Mouse (Mus musculus): ENCODE measurements around the gene Trmu. TPM values are rescaled to one million over a fixed set of nuclear protein-coding genes. Genes with fewer than 3 reads are reported as not detected.
A peak's percentile ranks its signal among the peaks of the same experiment; 100 is the strongest.

The Trmu gene
- total RNA-seq, 2 experiments from 2014 or later: 35.6 to 44.8 TPM

DNA sequence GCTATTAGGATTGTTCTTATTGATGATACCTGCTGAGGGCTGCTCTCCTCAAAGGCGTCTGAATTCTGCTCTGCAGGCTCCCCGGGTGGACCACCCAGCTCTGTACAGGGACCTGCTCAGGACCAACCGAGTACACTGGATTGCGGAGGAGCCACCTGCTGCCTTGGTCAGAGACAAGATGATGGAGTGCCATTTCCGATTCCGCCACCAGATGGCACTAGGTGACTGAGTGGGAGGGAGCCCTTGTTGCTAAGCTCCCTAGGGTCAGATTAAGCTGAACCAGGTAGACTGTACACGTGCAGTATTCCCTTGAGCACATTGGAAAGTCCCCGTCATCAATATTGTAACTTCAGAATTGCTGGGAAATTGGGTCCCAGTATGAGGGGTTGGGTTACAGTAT lies 17.2 kb downstream of the Trmu start:
- DNase-seq (ENCODE audit: low spot score in 2 of 2): peak; percentile 93 to 94

DNA sequence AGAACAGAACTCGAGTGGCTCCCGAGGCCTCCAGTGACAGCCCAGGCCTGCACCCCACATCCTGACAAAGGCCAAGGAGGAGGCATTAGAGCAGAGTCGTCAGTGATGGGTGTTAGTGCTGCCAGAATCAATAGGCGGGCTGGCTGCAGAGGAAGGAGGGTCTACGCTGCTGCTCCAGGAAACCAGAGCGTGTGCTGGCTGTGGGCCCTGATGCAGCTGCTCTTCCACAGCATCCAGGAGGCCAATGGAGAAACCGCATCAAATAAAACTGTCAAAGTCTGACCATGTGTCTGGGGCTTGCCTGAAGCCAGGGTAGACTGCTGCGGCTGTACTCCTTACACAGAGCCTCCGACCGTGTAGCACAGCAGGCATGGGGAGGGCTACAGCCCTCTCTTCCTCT lies 18.0 kb downstream of the Trmu start:
- no peak for DNase-seq (ENCODE audit: low spot score in 2 of 2)

DNA sequence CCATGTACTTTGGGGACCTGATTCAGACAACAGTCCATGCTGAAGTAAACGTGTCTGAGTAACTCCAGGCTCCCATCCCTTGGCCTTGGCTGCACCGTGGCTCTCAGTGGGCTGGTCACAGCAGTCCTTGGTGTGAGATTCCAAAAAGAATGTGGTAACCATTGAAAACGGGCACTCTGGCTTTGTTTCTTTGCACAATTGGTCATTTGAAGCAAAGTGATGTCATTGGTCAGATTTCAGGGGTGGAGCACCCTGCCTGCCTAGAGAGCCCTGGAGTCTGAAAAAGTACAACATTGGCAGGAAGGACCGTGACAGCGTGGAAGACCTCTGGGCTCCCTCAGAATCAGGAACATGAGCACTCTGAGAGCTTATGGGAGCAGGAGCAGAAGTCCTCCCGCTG lies 20.3 kb downstream of the Trmu start:
- no peak for DNase-seq (ENCODE audit: low spot score in 2 of 2)

DNA sequence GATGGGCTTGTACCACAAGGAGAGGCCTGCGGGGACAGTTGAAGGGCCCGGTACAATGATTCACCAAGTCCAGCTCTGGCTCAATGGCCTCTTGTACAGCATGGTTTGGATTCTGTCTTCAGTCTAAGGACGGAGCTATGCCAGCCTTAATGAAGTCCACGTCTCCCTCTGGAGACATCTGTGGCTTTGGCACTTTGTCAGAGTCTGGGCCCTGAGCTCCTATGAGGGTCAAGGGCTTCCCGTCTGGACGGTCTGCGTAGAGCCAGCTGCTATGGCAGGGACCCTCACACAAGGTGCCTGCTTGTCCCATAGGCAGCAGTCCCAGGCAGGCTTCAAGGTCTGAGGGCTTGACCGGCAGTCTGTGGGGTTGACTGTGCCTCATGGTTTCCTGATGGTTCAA lies 21.2 kb downstream of the Trmu start:
- DNase-seq (ENCODE audit: low spot score in 2 of 2): no peak

DNA sequence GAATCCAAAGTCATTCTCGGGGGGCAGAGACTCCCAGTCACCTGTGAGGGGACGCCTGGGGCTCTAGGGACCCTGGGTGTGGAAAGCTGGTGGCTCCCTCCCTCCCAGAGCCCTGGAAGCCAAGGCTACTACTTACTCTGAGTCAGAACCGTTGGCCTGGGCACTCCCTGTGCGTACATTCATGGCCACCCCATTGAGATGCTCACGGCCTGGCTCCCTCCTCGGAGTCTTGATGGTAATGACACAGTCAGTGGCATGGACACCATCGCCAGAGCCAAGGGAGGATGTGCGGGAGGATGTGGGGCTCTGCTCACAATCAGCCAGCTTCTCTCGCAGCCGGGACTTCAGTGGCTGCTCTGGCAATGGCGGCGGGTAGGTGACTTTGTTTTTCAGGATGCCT lies 21.7 kb downstream of the Trmu start:
- DNase-seq (ENCODE audit: low spot score in 2 of 2): no peak

DNA sequence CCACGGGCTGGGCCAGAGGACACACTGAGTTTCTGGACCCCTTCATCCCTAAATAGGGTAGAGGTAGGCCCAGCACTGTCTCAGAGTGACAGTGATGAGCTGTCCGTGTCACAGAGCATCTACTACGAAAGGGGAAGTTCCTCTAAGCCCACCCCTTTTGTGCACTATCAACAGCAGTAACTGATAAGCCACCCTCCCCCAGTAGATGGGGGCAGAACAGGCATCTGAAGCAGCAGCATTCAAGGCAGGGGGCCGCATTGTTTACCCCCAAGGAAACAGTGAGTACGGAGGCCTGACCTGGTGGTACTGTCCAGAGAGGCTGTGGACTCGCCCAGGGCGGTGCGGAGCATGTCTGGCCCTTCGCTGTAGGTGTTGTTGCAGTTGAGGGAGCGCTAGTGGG lies 23.4 kb downstream of the Trmu start:
- no peak for DNase-seq (ENCODE audit: low spot score in 2 of 2)

DNA sequence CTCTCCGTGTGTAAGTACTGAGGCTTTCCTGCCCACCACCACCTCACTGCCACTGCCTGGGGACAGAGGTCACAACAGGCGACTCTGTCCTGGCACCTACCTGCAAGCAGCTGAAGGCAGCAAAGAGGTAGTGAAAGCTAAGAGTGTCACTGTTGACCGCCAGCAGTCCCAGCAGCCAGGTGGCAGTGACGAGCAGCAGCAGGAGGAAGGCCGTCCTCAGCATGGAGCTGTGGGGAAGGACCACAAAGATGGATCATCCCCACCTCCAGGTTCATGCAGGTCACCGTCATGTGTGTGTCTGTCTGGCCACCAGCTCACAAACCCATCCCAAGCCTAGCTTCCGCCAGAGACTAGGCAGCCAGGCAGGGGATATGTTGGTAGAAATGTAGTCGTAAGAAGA lies 24.7 kb downstream of the Trmu start:
- peak in 1 of 2 experiments; percentile 37 for DNase-seq (ENCODE audit: low spot score in 2 of 2)

DNA sequence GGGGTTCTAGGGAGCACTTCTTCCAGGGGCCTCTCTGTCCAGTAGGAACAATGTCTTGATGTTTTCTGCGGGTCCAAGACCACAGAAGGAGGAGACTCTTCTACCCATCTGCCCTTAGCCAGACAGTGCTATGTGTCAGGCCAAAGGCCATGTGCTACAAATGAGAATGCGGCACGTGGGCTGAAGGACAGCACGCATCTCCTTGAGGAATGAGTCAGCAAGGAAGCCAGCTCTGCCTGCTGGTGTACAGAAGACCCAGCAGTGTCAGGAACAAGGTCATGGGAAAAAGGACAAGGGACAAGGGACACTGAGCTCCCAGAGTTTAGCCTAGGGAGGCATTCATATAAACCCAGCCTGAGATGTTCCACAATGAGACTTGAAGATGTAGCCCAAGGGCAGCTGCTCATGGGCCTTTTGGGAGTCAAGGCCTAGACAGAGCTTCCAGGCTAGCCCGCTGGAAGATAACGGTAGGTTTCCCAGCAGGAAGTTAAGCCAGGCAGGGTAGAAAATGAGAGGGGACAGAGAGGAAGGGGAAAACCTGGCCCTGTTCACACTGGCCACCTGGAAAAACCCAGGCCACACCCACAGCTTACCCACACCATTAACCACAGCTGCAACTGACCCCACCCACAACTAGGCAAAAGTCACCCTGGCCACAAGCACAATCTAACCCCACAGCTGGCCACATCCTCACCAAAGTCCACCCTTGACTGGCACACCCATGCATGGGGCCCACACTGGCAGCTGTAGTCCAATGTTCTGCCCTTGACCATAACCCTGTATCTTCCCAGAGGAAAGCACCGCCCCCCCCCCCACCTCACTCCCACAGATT lies 29.8 kb downstream of the Trmu start:
- DNase-seq (ENCODE audit: low spot score in 2 of 2): no peak

DNA sequence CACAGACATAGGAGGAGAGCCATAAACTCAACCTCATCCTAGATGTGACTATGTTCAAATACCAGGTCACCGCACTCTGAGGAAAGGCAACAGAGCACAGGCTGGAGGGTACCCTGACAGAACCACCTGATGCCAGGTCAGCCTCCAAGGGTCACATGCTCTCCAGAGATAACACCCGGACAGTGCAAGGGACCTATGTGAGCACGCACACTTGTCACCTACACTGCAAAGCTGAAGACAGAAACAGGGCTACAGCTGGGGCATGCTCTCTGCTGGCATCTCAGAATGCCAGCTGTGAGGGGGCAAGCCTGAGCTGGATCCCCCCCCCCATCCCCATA lies 30.3 kb downstream of the Trmu start:
- DNase-seq (ENCODE audit: low spot score in 2 of 2): no peak

DNA sequence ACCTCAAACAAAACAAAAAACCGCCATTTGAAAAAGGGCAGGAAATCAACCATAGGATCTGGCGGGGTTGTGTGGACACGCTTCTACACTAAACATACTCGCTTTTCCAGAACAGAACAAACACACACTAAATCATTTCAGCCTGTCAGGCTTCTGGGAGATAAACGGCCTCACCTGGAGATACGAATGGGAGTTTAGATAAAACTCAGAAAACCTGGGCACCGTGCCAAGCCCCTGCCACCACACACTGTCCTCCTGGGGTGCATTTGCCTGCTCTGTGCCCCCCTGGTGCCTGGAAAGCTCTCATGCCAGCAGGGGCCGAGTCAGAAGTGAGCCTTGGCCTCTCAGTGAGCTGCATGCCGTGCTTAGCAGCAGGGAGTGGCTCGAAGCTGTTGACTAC lies 30.8 kb downstream of the Trmu start:
- DNase-seq (ENCODE audit: low spot score in 2 of 2): no peak

DNA sequence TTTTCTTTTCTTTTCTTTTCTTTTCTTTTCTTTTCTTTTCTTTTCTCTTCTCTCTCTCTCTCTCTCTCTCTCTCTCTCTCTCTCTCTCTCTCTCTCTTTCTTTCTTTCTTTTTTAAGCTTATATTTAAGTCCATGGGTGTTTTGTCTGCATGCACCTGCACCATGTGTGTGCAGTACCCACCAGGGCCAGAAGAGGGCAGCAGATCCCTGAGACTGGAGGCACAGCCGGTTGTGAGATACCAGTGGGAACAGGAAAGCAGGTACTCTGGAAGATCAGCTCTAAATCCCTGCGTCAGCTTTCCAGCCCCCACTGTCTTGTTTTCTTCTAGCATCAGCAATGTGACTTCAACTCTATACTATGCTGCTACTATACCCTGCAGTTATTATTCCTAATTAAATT lies 34.5 kb downstream of the Trmu start:
- DNase-seq (ENCODE audit: low spot score in 2 of 2): peak; percentile 79 to 86

DNA sequence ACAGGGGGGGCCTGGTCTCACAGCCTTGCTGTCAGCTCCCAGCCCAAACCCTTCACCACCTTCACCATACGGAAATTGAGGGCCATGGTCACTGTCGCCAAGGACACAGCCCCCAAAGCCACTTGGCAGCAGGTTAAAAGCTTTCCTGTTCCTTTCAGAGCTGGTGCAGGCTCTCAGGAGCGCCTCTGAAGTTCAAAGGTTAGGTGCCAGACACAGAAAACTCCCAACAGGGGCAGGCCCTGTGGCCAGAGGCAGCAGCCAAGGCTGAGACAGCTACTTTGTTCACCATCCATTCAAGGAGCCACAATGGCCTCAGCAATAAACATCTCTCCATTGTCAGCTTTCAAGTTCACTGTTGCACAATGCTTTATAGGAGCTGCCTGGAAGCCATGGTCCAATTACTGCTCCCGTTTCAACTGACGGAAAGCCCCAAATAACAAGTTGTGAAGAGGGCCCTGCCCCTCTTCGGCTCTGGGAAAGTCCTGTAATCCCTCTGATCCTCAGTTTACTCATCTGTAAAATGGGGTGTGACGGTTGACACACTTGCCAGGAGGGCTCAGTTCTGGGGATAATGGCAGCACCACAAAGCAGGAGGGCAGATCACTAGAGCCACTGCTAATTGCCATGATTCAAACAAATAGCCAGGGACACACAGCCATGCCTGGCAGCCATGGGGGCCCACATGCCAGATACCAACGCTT lies 40.2 kb downstream of the Trmu start:
- DNase-seq (ENCODE audit: low spot score in 2 of 2): no peak

DNA sequence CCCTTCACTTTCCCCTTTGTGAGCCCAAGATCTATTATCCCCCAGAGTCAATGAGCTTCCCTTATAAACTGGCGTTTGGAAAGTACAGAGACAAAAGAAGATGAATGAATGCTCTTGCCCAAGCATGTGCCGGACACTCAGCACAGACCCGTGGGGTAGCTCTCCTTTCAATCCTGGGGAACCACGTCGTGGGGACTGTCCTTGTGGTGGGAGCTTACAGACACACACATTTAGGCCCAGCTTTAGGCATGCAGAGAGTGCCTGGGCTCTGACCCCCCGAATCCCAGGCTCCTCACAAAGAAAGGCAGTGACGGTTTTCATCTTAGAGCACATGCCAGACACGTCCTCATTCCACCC lies 40.8 kb downstream of the Trmu start:
- no peak for DNase-seq (ENCODE audit: low spot score in 2 of 2)

DNA sequence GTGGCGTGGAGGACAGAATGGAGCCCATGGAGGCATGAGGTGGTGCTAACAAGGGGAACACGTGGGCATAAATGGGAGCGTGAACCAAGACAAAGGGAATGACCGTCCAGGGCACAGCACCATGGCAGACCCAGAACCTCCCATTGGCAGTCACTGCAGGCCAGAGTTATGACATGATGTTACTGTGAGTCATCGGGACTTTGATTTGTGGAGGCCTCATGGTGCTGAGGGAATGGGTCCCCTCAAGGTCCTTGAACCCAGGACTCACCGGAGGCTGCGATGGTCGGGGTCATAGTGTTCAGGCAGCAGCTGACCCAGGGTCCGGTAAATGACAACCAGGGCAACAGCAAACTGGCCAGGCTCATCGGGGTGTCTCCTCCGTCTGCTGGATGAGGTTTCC lies 42.7 kb downstream of the Trmu start:
- DNase-seq (ENCODE audit: low spot score in 2 of 2): no peak

DNA sequence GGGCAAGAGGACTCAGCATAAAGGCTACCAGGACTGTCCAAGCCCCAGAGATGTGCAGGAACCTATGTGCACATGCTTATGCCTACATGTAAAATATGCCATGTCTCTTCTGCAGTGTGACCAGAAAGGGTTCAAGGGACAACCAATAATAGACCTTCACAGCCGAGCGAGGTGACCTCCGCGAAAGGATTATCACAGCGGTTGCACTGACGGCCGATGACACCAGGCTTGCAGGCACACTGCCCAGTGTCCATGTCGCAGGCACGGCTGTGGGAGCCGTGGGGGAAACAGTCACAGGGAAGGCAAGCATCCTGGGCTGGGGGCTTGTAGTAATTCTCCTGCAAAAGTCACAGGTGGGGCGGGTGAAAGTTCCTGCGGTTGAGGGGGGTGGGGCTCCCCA lies 49.0 kb downstream of the Trmu start:
- DNase-seq (ENCODE audit: low spot score in 2 of 2): no peak

DNA sequence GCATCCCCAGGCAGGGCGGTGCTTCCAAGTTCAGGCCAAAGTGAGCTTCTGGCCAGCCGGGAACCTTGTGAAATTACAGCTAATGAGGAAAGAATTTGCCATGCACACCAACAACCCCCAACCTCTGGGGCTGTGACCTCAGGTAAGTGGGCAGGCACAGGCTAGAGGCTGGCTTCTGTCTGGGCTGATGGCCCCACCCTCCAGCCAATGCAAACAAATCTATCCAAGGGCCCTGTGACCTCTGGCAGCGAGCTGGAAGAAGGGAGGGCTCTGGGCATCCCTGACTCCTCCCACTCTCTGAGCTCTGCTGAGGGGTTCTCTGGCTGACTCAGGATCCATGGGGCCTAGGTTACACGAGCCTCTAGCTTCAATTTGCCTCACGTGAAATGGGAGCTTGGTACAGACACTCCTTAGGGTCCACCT lies 56.5 kb downstream of the Trmu start:
- DNase-seq (ENCODE audit: low spot score in 2 of 2): no peak

Other genes with a start within 250 kb of the Trmu start
- gene Ppara, start 144.3 kb upstream of the Trmu start, total RNA-seq (2021): 1 to 10 TPM; 2.3 to 2.9 TPM
- 10 to 100 TPM; 25.7 to 26.5 TPM for gene Cdpf1, start 67.6 kb upstream of the Trmu start, total RNA-seq (2021)
- gene Pkdrej, start 57.6 kb upstream of the Trmu start, total RNA-seq (2021): under 1 TPM; 0.42 to 0.43 TPM
- 1 to 10 TPM; 6.1 to 6.4 TPM for gene Ttc38, start 47.0 kb upstream of the Trmu start, total RNA-seq (2021)
- gene Gtse1, start 19.6 kb upstream of the Trmu start, total RNA-seq (2021): 1 to 10 TPM; 1.9 to 2.3 TPM
- gene Celsr1, start 154.5 kb downstream of the Trmu start, total RNA-seq (2021): 1 to 10 TPM; 6.7 to 7.4 TPM
- gene Gramd4, start 178.4 kb downstream of the Trmu start, total RNA-seq (2021): 10 to 100 TPM; 35.3 to 40.2 TPM